Mouse (Mus musculus): ENCODE results near the gene Vmn1r45. TPM values are rescaled to one million over a fixed set of nuclear protein-coding genes. Genes with fewer than 3 reads are reported as not detected.
"Not testable (repeated sequence)": the region's sequence is repeated elsewhere in the genome, so short reads cannot be mapped to it uniquely, and the experiment has no call there.

The Vmn1r45 gene
- not detected for total RNA-seq (2021)
- long read RNA-seq, experiment 1: 0 reads
- long read RNA-seq, experiment 2: 0 reads

GRCm38 (mm10) chr6:89940498-89940897, at the start of gene Vmn1r45:
Gene Vmn1r45 (minus strand): TSS chr6:89940598.
- not testable (repeated sequence) for DNase-seq

GRCm38 (mm10) chr6:89985989-89986388, 45.6 kb upstream of the Vmn1r45 start:
- DNase-seq: no peak

DNA sequence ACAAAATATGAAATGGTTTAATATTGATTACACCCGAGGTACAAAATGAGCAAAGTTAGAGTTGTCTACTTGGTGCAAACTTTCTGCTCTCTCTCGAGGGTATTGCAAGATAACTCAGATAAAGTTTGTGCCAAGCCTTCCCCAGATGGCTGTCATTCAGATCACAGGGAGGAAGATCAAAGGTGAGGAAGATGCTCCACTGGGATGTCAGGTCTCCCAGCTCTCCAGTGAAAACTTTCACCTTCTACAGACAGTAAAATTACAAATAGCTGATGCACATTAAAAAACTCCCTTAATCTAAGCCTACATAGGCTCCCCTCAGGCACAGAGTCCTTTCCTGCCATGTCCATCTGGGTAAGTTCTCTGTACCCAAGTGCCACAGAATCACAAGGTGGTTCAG, 28.6 kb upstream of the Vmn1r45 start, which contains the start of gene Vmn1r46:
TSS of gene Vmn1r46 (plus strand) at position 301 of the 400 bp plus-strand sequence.
- DNase-seq: no peak

GRCm38 (mm10) chr6:89966341-89966740, 25.9 kb upstream of the Vmn1r45 start:
- DNase-seq: no peak

DNA sequence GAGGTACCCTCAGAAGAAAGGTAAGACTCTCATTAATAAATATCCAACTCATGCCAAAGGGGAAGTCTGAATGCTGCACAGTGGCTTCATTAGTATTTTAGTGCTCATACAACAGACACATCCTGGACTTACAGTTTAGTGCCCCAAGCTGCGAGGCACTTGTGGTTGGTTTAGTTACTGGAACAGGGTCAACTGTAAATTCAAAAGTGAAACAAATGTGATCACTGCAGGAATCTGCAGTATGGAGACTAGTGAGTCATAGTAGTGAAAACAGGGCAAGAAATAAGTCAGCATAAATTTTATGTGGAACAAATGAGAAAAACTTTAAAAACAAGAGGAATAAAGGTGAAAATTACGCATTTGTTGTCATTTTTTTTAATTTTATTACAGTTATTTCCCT, 13.2 kb upstream of the Vmn1r45 start:
- DNase-seq: no peak

DNA sequence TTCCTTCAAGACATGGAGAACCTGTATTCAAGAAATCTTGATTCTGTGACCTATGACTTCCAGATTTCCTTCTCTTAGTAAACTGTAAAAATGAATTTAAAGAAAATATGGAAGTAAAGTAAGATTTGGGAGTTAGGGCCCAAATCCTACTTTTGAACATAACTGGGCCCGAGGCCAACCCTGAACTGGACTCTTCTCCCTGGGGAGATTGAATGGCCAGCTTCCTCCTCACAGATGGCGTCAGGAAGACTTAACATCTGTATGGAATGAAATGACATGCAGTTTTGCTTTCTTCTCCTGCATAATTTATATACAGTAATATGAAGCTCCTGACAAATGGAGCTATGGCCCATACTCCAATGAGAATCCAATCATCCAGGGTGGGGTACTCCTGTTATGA, 528 bp upstream of the Vmn1r45 start:
- no peak for DNase-seq

- DNase-seq: no peak
Measured at GRCm38 (mm10) chr6:89883812-89884211, 56.6 kb downstream of the Vmn1r45 start.

DNA sequence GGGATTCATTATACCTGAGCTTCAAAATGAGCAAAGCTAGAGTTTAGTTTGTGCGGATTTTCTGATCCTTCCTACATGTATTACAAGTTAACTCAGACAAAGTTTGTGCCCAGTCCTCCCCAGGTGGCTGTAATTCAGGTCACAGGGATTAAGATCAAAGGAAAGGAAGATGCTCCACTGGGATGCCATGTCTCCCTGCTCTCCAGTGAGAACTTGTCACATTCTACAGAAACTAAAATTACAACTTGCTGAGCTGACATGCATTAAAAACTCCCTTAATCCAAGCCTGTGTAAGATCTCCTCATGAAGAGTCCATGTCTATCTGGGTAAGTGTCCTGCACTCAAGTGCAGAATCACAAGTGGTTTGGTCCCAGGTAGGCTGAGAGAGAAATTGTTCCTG, 57.0 kb downstream of the Vmn1r45 start, which contains the start of gene Vmn1r44:
TSS of gene Vmn1r44 (plus strand) at position 301 of the 400 bp plus-strand sequence.
- DNase-seq: no peak

Other genes with a start within 250 kb of the Vmn1r45 start
- not detected for gene Vmn1r40, start 233.1 kb downstream of the Vmn1r45 start, total RNA-seq (2021)
- not detected for gene Vmn1r41, start 199.8 kb downstream of the Vmn1r45 start, total RNA-seq (2021)
- not detected for gene Vmn1r42, start 64.2 kb downstream of the Vmn1r45 start, total RNA-seq (2021)
- gene Vmn1r43, start 64.2 kb downstream of the Vmn1r45 start, total RNA-seq (2021): not detected
- gene Vmn1r44, start 56.9 kb downstream of the Vmn1r45 start, total RNA-seq (2021): not detected
- gene Vmn1r46, start 28.7 kb upstream of the Vmn1r45 start, total RNA-seq (2021): not detected
- gene Vmn1r47, start 75.5 kb upstream of the Vmn1r45 start, total RNA-seq (2021): not detected
- not detected for gene Vmn1r48, start 96.2 kb upstream of the Vmn1r45 start, total RNA-seq (2021)
- gene Vmn1r49, start 137.9 kb upstream of the Vmn1r45 start, total RNA-seq (2021): not detected
- gene Vmn1r50, start 160.8 kb upstream of the Vmn1r45 start, total RNA-seq (2021): not detected
- gene Vmn1r51, start 182.0 kb upstream of the Vmn1r45 start, total RNA-seq (2021): not detected
- gene Vmn1r52, start 234.2 kb upstream of the Vmn1r45 start, total RNA-seq (2021): not detected